Mouse (Mus musculus): ENCODE data around the gene Mkrn2os.

DNA sequence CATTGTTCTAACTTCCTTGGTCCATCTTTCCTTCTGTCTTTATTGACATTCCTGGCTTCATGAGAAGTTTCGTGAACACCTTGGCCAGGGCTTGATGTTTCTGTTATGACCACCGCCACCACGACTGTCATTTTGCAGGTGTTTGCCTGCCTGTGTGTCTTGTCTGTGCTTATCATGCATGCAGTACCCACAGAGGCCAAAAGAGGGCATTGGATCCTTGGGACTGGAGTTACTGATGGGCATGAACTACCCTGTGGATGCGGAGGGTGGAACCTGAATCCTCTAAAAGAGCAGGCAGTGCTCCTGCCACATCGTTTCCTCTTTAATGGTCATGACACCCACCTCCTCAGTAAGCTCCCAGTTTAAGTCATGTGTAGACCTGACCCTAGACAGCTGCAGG is 46.1 kb downstream of the Mkrn2os start:
- TF ChIP-seq HCFC1 (IDR thresholded peaks at IDR 0.05; ENCODE audit: borderline replicate concordance, insufficient read depth, low read length) (no peak), ZNF384 (IDR thresholded peaks at IDR 0.05; ENCODE audit: low read depth, low read length) (no peak), MAFK (IDR thresholded peaks at IDR 0.05; ENCODE audit: insufficient read depth, low read depth, low read length) (no peak), CHD2 (IDR thresholded peaks at IDR 0.05; ENCODE audit: low read depth, low read length) (no peak), ZC3H11A (IDR thresholded peaks at IDR 0.05; ENCODE audit: borderline replicate concordance, low read depth, low read length) (peak; percentile 2; the same call in 1 of the 2 replicates)
